Mouse (Mus musculus) left cerebral cortex, postnatal 4 days (tissue): ENCODE data around the gene Sav1. TPM values are rescaled to one million over a fixed set of nuclear protein-coding genes. Genes with fewer than 3 reads are reported as not detected.

Experiments
- DNase-seq: peaks from one replicate; pipeline ENCODE4 v3.0.0-alpha.2; 2022
- intact Hi-C: fragments of 180-260 bp; cut with DNase I; formaldehyde crosslinking; loops from one replicate; pipeline ENCODE4 v1.15.1; 2025
- total RNA-seq, 2 experiments: library from RNA; stranded (reverse); gene quantifications; 2 replicates each; pipeline ENCODE4 v1.2.3; 2021

The Sav1 gene
- total RNA-seq, 2 experiments from 2014 or later, result 26.0 to 27.0 TPM

DNA sequence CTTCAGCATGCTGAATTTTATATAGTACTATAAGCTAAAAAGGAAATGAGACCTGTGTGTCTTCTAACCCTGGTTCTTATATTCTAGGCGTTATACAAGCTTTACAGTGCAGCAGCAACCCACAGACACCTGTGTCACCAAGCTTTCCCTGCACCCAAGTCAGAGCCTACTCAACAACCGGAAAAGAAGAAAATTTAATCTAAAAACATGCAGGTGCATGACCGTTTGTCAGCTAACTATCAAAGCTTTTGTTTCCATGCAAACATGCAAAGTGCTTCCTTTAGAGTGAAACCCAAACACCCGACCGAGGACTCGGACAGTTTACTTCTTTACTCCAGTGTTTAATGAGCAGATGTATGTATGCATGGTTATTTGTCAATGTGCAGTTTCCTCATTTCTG, 23.7 kb downstream of the Sav1 start:
- no peak for DNase-seq
- intact Hi-C loops, result no loop called here

- intact Hi-C loops, result no loop called here
- peak; percentile 33 for DNase-seq
Measured at GRCm38 (mm10) chr12:69962468-69962867, 24.3 kb downstream of the Sav1 start.

- no peak for DNase-seq
- intact Hi-C loops, result no loop called here
Measured at GRCm38 (mm10) chr12:69957378-69957777, 29.4 kb downstream of the Sav1 start.

DNA sequence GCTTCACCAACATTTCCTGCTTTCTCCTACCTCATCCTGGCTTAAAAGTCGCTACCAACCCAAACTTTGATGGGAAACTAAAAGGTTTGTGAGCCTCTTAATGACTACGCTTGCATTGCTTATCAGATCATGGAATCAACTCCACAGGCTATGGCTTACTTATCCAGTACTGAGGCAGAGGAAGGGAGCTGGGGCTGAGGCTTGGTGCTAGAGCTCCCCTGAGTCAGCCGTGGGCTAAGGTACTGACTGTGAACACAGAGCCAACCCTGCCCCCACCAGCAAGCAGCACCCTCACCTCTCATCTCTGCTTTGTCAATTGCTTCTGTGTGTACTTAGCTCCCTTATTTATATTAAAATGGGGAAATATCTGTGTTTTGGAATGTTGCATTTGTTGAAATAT, 39.3 kb downstream of the Sav1 start:
- DNase-seq, result no peak
- intact Hi-C loops, result no loop called here

GRCm38 (mm10) chr12:69945861-69946260, 40.9 kb downstream of the Sav1 start:
- intact Hi-C loops, result no loop called here

GRCm38 (mm10) chr12:69941655-69942329, 45.0 kb downstream of the Sav1 start:
- DNase-seq, result no peak
- intact Hi-C loops, result no loop called here

More at GRCm38 (mm10) chr12:69945861-69946260, 40.9 kb downstream of the Sav1 start:
- no peak for DNase-seq

GRCm38 (mm10) chr12:69939291-69939690, 47.5 kb downstream of the Sav1 start:
- intact Hi-C loops, result no loop called here
- peak; percentile 8 for DNase-seq

DNA sequence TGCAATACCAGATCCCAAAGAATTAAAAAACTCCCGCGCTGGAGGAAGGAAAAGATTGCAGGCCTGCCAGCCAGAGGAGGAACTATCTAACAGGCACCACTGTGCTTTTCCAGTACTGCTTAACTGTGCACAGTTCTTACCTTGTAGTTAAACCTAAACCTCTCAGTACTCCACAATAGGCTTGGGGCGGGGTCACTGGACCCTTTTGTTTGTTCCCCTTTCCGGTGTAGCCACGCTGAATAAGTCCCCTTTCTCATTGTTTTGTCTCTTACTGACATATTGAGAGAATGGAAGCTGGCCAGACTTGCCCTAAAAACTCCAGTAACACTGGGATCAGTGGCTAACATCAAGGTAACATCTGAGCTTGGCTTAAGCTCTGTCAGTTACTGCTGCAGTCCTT, 49.1 kb downstream of the Sav1 start:
- intact Hi-C loops, result no loop called here

DNA sequence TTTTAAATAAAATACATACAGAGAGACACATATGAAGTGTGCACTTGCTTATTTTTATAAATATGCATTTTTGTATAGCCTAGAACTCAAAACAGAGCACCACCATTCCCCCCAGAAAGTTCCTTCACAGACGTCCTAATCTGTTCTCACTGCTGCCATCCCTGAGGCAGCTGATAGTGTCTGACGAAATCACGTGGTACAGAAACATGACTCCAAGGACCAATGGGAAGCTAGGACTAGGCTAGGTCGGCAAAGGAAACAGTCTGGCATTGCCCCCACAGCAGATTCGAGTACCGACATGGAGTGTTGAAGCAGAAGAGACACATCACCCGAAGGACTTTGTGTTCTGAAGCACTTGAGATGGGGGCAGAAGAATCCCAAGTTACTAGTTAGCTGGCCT, 60.1 kb downstream of the Sav1 start:
- intact Hi-C loops, result no loop called here
- DNase-seq, result no peak

More for the DNA sequence above, 49.1 kb downstream of the Sav1 start:
- no peak for DNase-seq

GRCm38 (mm10) chr12:69924012-69924411, 62.8 kb downstream of the Sav1 start:
- DNase-seq, result peak; percentile 4
- intact Hi-C loops, result no loop called here

DNA sequence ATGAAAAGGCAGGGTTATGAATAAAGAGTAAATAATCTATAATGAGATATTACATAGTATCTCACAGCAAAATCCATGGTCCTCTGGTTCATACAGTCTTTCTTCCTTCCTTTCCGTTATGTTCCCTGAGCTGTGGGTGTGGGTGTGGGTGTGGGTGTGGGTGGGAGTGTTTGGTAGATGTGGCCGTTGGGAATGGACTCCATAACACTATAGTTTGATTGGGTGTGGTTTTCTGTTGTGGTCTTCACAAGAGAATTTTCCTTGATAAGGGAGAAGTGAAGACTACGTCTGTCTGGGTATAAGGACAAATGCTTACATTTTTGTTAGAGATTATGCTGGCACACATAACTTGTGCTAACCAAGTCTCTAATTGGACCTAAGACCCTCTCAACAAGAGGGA, 63.2 kb downstream of the Sav1 start:
- intact Hi-C loops, result no loop called here
- DNase-seq, result no peak

GRCm38 (mm10) chr12:69923128-69923527, 63.7 kb downstream of the Sav1 start:
- intact Hi-C loops, result no loop called here
- DNase-seq, result no peak

- intact Hi-C loops, result no loop called here
- DNase-seq, result no peak
Measured at GRCm38 (mm10) chr12:69922099-69922498, 64.7 kb downstream of the Sav1 start.

- intact Hi-C loops, result no loop called here
Measured at GRCm38 (mm10) chr12:69917870-69918269, 68.9 kb downstream of the Sav1 start.

More at GRCm38 (mm10) chr12:69917870-69918269, 68.9 kb downstream of the Sav1 start:
- DNase-seq, result no peak

Other genes starting within 250 kb of the Sav1 start
- gene Cdkl1, start 195.7 kb downstream of the Sav1 start, total RNA-seq, result 10 to 100 TPM; 39.4 to 40.8 TPM
- 100 to 1,000 TPM; 168 to 187 TPM for gene Atl1, start 94.4 kb downstream of the Sav1 start, total RNA-seq
- gene Map4k5, start 93.8 kb downstream of the Sav1 start, total RNA-seq, result 10 to 100 TPM; 48.6 to 57.3 TPM
- gene Nin, start 126.7 kb upstream of the Sav1 start, total RNA-seq, result 10 to 100 TPM; 86.3 to 88.1 TPM
- not detected for gene Abhd12b, start 167.1 kb upstream of the Sav1 start, total RNA-seq
- 1 to 10 TPM; 3.1 to 4.7 TPM for gene Pygl, start 244.5 kb upstream of the Sav1 start, total RNA-seq